Mouse (Mus musculus) liver, embryonic 16.5 days (tissue): Measurements from ENCODE around the gene Vps45. TPM values are rescaled to one million over a fixed set of nuclear protein-coding genes. Genes with fewer than 3 reads are reported as not detected.

Experiments
- ATAC-seq: fragments of 200-750 bp; cut with Nextera tagmentation; 2 replicates; pipeline ENCODE4 v1.8.0; 2017; ENCODE audit warnings: low read depth, mild to moderate bottlenecking, moderate number of reproducible peaks, moderate library complexity
- H3K27ac ChIP-seq: fragments of 300-500 bp; sonication (generic); 2 replicates; pipeline ENCODE4 v1.5.1; 2014; ENCODE audit warnings: mild to moderate bottlenecking, low read length
- H3K27me3 ChIP-seq: fragments of 300-500 bp; sonication (generic); 2 replicates; pipeline ENCODE4 v1.6.1; 2014; ENCODE audit warnings: low read depth, low read length, mixed read lengths; ENCODE audit not compliant: control insufficient read depth, insufficient read depth
- H3K36me3 ChIP-seq: fragments of 300-500 bp; sonication (generic); 2 replicates; pipeline ENCODE4 v1.6.1; 2014; ENCODE audit warnings: mild to moderate bottlenecking; ENCODE audit not compliant: control insufficient read depth, insufficient read depth
- H3K4me1 ChIP-seq: fragments of 300-500 bp; sonication (generic); 2 replicates; pipeline ENCODE4 v1.6.1; 2014; ENCODE audit warnings: low read depth, low read length, mixed read lengths; ENCODE audit not compliant: control insufficient read depth
- H3K4me2 ChIP-seq: fragments of 300-500 bp; sonication (generic); 2 replicates; pipeline ENCODE4 v1.6.1; 2014; ENCODE audit warnings: low read depth, low read length, mixed read lengths
- H3K4me3 ChIP-seq: fragments of 300-500 bp; sonication (generic); 2 replicates; pipeline ENCODE4 v1.5.1; 2014; ENCODE audit warnings: low read depth, mild to moderate bottlenecking, low read length
- H3K9ac ChIP-seq: fragments of 300-500 bp; sonication (generic); 2 replicates; pipeline ENCODE4 v1.6.1; 2014; ENCODE audit warnings: low read depth, low read length
- H3K9me3 ChIP-seq: fragments of 300-500 bp; sonication (generic); replicated peaks from 2 replicates; pipeline ENCODE4 v1.6.1; 2016; ENCODE audit warnings: low read length; ENCODE audit not compliant: control insufficient read depth
- WGBS: fragments of 180-500 bp; shearing (Covaris S2); extraction: QIAGEN DNeasy Blood & Tissue Kit; methylation state at CpG from one replicate; pipeline ENCODE4 v1.1.7; 2014; ENCODE audit not compliant: insufficient replicate concordance; 5-methylcytosine and 5-hydroxymethylcytosine counted together
- polyA plus RNA-seq: library from polyadenylated mRNA; unstranded; fragments of >200 nt; fragmentation: Nextera tagmentation; extraction: Ambion mirVana; gene quantifications from 2 replicates; pipeline ENCODE4 v1.2.1, GENCODE M21; 2015

The Vps45 gene
- 11.7 and 12.9 TPM in 2 replicates for polyA plus RNA-seq

- 2% methylated on average over 18 of the region's 18 CpGs for WGBS
- Histone ChIP-seq H3K4me3 (peak within 1 kb of the TSS; percentile 73), H3K36me3 (no peaks in the 10 kb centered on the region), H3K4me2 (peak within 1 kb of the TSS; percentile 76), H3K4me1 (peaks cover 12% of the 10 kb centered on the region), H3K27ac (peak within 1 kb of the TSS; percentile 81), H3K9ac (peak within 1 kb of the TSS; percentile 80), H3K27me3 (no peaks in the 10 kb centered on the region), H3K9me3 (no peaks in the 10 kb centered on the region)
- peak; percentile 87 for ATAC-seq
These were observed at the start of gene Vps45 for GRCm38 (mm10) chr3:96058231-96058896. TSS of gene Vps45 (minus strand) at chr3:96058466.

- no peak for ATAC-seq
- H3K4me1 ChIP-seq = peaks cover 21% of the 10 kb centered on the region
- no peaks in the 10 kb centered on the region for H3K36me3 ChIP-seq
- H3K4me2 ChIP-seq = no peak overlapping the region; the same call in 1 of the 2 replicates
- no peaks in the 10 kb centered on the region for H3K27me3 ChIP-seq
- WGBS = 73% methylated on average over 4 of the region's 4 CpGs
- H3K4me3 ChIP-seq = no peak overlapping the region
- H3K9me3 ChIP-seq = no peaks in the 10 kb centered on the region
- no peak overlapping the region for H3K9ac ChIP-seq
- H3K27ac ChIP-seq = no peak overlapping the region
These were observed 47.9 kb upstream of the Vps45 start for GRCm38 (mm10) chr3:96106151-96106550.

GRCm38 (mm10) chr3:96105232-96105747 lies 47.0 kb upstream of the Vps45 start:
- Histone ChIP-seq H3K9me3 (no peaks in the 10 kb centered on the region), H3K9ac (peak overlapping the region; percentile 98), H3K27ac (peak overlapping the region; percentile 89), H3K4me1 (peaks cover 21% of the 10 kb centered on the region), H3K4me2 (peak overlapping the region; percentile 93), H3K27me3 (no peaks in the 10 kb centered on the region), H3K36me3 (no peaks in the 10 kb centered on the region), H3K4me3 (peak overlapping the region; percentile 98)
- WGBS = 5% methylated on average over 10 of the region's 10 CpGs
- peak; percentile 26; the same call in 1 of the 2 replicates for ATAC-seq

- ATAC-seq = peak; percentile 92
- Histone ChIP-seq H3K9ac (peak within 1 kb of the TSS; percentile 98), H3K9me3 (no peaks in the 10 kb centered on the region), H3K4me1 (peaks cover 21% of the 10 kb centered on the region), H3K4me2 (peak within 1 kb of the TSS; percentile 93), H3K27me3 (no peaks in the 10 kb centered on the region), H3K36me3 (no peaks in the 10 kb centered on the region), H3K27ac (peak within 1 kb of the TSS; percentile 89), H3K4me3 (peak within 1 kb of the TSS; percentile 98)
- WGBS = under 1% methylated on average over 70 of the region's 84 CpGs
These were observed 46.2 kb upstream of the Vps45 start, which contains the start of gene Otud7b for GRCm38 (mm10) chr3:96104261-96105065. TSS of gene Otud7b (plus strand) at chr3:96104527.

- H3K4me2 ChIP-seq = peak overlapping the region; percentile 93
These were observed 45.6 kb upstream of the Vps45 start for GRCm38 (mm10) chr3:96103901-96104260.

DNA sequence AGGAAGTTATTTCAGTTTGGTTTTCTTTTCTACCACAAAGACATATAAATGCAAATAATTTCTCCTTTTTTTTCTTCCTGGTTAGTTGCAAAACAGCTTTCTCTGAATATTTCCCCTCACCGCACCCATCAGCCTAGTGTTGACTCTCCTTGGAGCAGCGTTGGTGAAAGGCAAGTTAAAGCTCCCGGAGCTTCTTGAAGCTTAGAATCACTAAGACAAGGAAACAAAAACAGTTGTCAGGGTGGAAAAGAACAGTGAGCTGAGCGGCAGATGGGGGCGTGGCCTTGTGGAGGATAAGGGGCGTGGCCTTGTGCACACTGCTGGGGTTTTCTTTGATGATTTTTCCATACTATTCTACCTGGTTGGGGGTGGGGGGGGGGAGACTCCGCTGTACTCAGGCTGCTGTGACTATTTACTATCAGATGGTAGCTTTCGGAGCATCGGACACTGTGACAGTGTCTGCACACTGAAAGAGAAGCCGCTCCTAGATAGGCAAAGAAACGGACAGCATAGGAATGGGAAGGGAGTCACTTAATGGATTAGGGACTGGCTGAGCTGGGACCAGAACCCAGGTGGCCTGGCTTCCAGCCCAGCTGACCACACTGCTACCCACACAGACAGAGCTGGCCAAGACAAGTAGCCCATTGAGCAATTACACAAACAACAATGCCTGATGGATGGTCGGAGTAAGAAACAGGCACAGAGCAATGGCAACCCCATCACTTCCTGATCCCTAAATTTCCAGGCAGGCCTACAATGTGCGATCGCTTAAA lies 44.0 kb upstream of the Vps45 start:
- Histone ChIP-seq H3K4me2 (peak overlapping the region; percentile 60), H3K36me3 (no peaks in the 10 kb centered on the region), H3K4me1 (peaks cover 24% of the 10 kb centered on the region), H3K9me3 (no peaks in the 10 kb centered on the region), H3K4me3 (peak overlapping the region; percentile 43), H3K9ac (peak overlapping the region; percentile 42), H3K27ac (no peak overlapping the region), H3K27me3 (no peaks in the 10 kb centered on the region)
- no peak for ATAC-seq
- WGBS = 23% methylated on average over 14 of the region's 14 CpGs

More at GRCm38 (mm10) chr3:96103901-96104260, 45.6 kb upstream of the Vps45 start:
- peak overlapping the region; percentile 82 for H3K27ac ChIP-seq
- peaks cover 22% of the 10 kb centered on the region for H3K4me1 ChIP-seq
- no peaks in the 10 kb centered on the region for H3K27me3 ChIP-seq
- H3K9ac ChIP-seq = peak overlapping the region; percentile 98
- no peaks in the 10 kb centered on the region for H3K36me3 ChIP-seq
- no peaks in the 10 kb centered on the region for H3K9me3 ChIP-seq
- peak overlapping the region; percentile 98 for H3K4me3 ChIP-seq
- WGBS = 7% methylated on average over 8 of the region's 8 CpGs
- ATAC-seq = no peak; the same call in none of the 2 replicates

- Histone ChIP-seq H3K4me3 (no peak overlapping the region), H3K4me2 (no peak overlapping the region), H3K4me1 (peaks cover 16% of the 10 kb centered on the region), H3K27ac (no peak overlapping the region), H3K27me3 (no peaks in the 10 kb centered on the region), H3K9ac (no peak overlapping the region), H3K36me3 (no peaks in the 10 kb centered on the region), H3K9me3 (no peaks in the 10 kb centered on the region)
- WGBS = 40% methylated on average over 7 of the region's 7 CpGs
- ATAC-seq = no peak
These were observed 40.5 kb upstream of the Vps45 start for GRCm38 (mm10) chr3:96098616-96099267.

DNA sequence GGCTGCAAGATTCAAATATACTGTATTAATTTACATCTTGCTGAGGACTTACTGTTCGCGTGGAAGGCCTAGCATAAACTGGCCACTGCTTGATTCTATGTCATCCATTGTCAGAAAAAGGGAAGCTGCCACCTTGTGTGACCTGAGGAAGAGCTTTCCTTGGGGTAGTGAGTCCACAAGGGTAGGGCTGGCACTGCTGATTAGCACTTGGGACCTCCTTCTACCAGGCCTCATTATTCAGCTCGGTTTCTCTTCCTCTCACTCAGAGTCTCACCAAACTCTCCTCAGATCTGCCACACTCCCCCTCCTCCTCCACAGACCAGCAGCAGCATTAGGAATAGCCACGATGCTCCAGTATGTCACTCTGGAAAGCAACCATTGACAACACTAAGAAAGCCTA lies 39.9 kb upstream of the Vps45 start:
- Histone ChIP-seq H3K27ac (no peak overlapping the region), H3K4me3 (no peak overlapping the region), H3K4me2 (no peak overlapping the region), H3K4me1 (peaks cover 15% of the 10 kb centered on the region), H3K9ac (no peak overlapping the region), H3K36me3 (no peaks in the 10 kb centered on the region), H3K27me3 (no peaks in the 10 kb centered on the region), H3K9me3 (no peaks in the 10 kb centered on the region)
- ATAC-seq = no peak
- 44% methylated on average over 4 of the region's 4 CpGs for WGBS
